Mouse (Mus musculus): ENCODE results near the gene Smad5.

DNA sequence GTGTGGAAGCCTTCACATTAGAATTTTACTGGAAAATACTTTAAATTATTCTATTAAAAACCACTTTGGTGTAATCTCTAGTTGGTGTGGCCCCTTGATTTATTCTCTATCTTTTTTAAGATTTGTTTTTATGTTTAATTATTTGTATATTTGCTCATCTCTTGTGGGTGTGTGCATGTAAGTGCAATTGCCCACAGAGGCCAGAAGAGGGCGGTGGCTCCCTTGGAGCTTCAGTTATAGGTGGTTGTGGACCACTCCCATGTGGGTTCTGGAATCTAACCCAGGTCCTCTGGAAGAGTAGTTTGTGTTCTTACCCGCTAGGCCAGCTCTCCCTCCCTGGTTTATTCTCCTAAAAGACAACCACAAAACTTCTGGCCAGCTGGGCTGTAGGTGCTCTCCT, 3.4 kb upstream of the Smad5 start:
- TF ChIP-seq CTCF (IDR thresholded peaks at IDR 0.05; ENCODE audit: low read depth, low read length) (peak; percentile 24; the same call in 1 of the 2 replicates), POLR2A (IDR thresholded peaks at IDR 0.05; ENCODE audit: borderline replicate concordance, low read depth, low read length) (no peak)

Measured in bone marrow macrophage, adult 2 months (primary cell).